Mouse (Mus musculus): ENCODE results near the gene Klrk1. TPM values are rescaled to one million over a fixed set of nuclear protein-coding genes. Genes with fewer than 3 reads are reported as not detected.

The Klrk1 gene
- polyA plus RNA-seq, 1 experiment from 2014 or later = 0.14 TPM

- 82% methylated on average over 2 of the region's 2 CpGs for WGBS
- H3K4me3 ChIP-seq = no peak overlapping the region
- H3K4me1 ChIP-seq = no peaks in the 10 kb centered on the region
Measured at GRCm38 (mm10) chr6:129565257-129565656, 58.4 kb downstream of the Klrk1 start.

More at GRCm38 (mm10) chr6:129565257-129565656, 58.4 kb downstream of the Klrk1 start:
- ATAC-seq = no peak
- H3K27me3 ChIP-seq = no peaks in the 10 kb centered on the region
- no peaks in the 10 kb centered on the region for H3K9me3 ChIP-seq (replicated peaks)
- no peaks in the 10 kb centered on the region for H3K36me3 ChIP-seq (ENCODE audit: poor library complexity, severe bottlenecking)
- H3K9ac ChIP-seq = no peak overlapping the region
- H3K27ac ChIP-seq = no peak overlapping the region
- H3K4me2 ChIP-seq = no peak overlapping the region

Other genes with a start within 250 kb of the Klrk1 start
- 0.12 TPM in 1 of 2 replicates, not detected in the other for gene Clec12b, start 238.0 kb downstream of the Klrk1 start, polyA plus RNA-seq (2015; fragmentation: Nextera tagmentation; extraction: Ambion mirVana)
- 3.6 and 4.8 TPM in 2 replicates for gene Clec1b, start 226.6 kb downstream of the Klrk1 start, polyA plus RNA-seq (2015; fragmentation: Nextera tagmentation; extraction: Ambion mirVana)
- 0.05 and 0.15 TPM in 2 replicates for gene Clec9a, start 215.0 kb downstream of the Klrk1 start, polyA plus RNA-seq (2015; fragmentation: Nextera tagmentation; extraction: Ambion mirVana)
- gene Clec1a, start 171.9 kb downstream of the Klrk1 start, polyA plus RNA-seq (2015; fragmentation: Nextera tagmentation; extraction: Ambion mirVana) = 0.89 and 1.1 TPM in 2 replicates
- not detected in 2 replicates for gene Olr1, start 116.7 kb downstream of the Klrk1 start, polyA plus RNA-seq (2015; fragmentation: Nextera tagmentation; extraction: Ambion mirVana)
- gene Tmem52b, start 111.3 kb downstream of the Klrk1 start, polyA plus RNA-seq (2015; fragmentation: Nextera tagmentation; extraction: Ambion mirVana) = not detected in 2 replicates
- gene Gabarapl1, start 90.7 kb downstream of the Klrk1 start, polyA plus RNA-seq (2015; fragmentation: Nextera tagmentation; extraction: Ambion mirVana) = 125 and 126 TPM in 2 replicates
- gene Klre1, start 46.0 kb downstream of the Klrk1 start, polyA plus RNA-seq (2015; fragmentation: Nextera tagmentation; extraction: Ambion mirVana) = not detected in 2 replicates
- not detected in 2 replicates for gene Klrd1, start 32.1 kb downstream of the Klrk1 start, polyA plus RNA-seq (2015; fragmentation: Nextera tagmentation; extraction: Ambion mirVana)
- gene Klrc3, start 19.5 kb upstream of the Klrk1 start, polyA plus RNA-seq (2015; fragmentation: Nextera tagmentation; extraction: Ambion mirVana) = not detected in 2 replicates
- not detected in 2 replicates for gene Klrc2, start 36.8 kb upstream of the Klrk1 start, polyA plus RNA-seq (2015; fragmentation: Nextera tagmentation; extraction: Ambion mirVana)
- not detected in 2 replicates for gene Klrc1, start 55.1 kb upstream of the Klrk1 start, polyA plus RNA-seq (2015; fragmentation: Nextera tagmentation; extraction: Ambion mirVana)
- not detected in 2 replicates for gene Klri1, start 93.3 kb upstream of the Klrk1 start, polyA plus RNA-seq (2015; fragmentation: Nextera tagmentation; extraction: Ambion mirVana)
- not detected in 2 replicates for gene Klri2, start 116.6 kb upstream of the Klrk1 start, polyA plus RNA-seq (2015; fragmentation: Nextera tagmentation; extraction: Ambion mirVana)
- not detected in 2 replicates for gene Gm156, start 160.4 kb upstream of the Klrk1 start, polyA plus RNA-seq (2015; fragmentation: Nextera tagmentation; extraction: Ambion mirVana)
- not detected in 2 replicates for gene Gm17631, start 238.8 kb upstream of the Klrk1 start, polyA plus RNA-seq (2015; fragmentation: Nextera tagmentation; extraction: Ambion mirVana)